ENCODE assay signal across 15 mouse cellular contexts in the genomic region with DNA sequence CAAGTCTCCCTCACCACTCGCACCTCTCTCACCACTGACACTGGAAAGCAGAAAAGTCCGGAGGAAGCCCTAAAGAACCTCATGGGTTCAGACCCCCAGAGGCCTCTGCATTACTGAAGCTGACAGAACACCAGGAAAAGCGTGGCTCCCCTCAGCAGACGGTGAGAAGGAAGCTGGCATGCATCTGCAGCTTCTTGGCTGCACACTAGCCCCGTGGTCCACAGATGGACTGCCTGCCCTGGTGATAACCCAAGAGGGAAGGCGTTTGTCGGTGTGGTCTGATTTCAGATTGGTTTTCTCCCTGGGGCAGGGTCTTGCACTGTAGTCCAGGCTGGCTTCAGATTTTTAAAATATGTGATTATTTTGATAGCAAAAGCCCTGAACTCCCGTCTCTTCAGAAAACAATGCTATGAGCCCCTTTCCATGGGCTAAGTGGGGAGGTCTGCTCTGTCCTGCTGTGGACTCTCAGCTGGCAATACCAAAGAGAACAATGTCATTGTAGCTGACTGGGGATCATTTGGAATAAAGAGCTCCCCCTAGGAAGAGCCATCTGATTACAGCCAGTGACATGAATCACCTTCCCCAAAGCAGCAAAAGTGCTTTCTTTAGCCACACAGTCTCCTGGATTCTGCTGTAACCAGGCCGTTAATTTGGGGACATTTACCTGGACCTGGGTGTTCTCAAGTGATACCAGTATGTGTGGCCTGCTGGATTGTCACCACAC. TPM values are rescaled to one million over a fixed set of nuclear protein-coding genes. Genes with fewer than 3 reads are reported as not detected.
A peak's percentile ranks its signal among the peaks of the same experiment; 100 is the strongest.
DNase-seq lines count a peak whose midpoint lies in the region; ATAC-seq and TF ChIP-seq lines count a peak whose summit lies in the region.
"Had no signal": no experiment of that assay in that cellular context is flagged by ENCODE, and none has a peak within 500 bp of the region (broad histone marks: within the 10 kb centered on the region; RNA-seq: fewer than 3 reads in every experiment).

No protein-coding gene starts in this region.

- H3K27me3 ChIP-seq in intestine, postnatal 0 days (replicated peaks; ENCODE audit: control insufficient read depth, insufficient read depth, low read length), result no peaks in the 10 kb centered on the region
- H3K27me3 ChIP-seq in intestine, embryonic 15.5 days (replicated peaks), result no peaks in the 10 kb centered on the region
- H3K27me3 ChIP-seq in neural tube, embryonic 12.5 days (replicated peaks), result no peaks in the 10 kb centered on the region
- H3K27me3 ChIP-seq in hindbrain, embryonic 13.5 days, result no peaks in the 10 kb centered on the region
- H3K27me3 ChIP-seq: CH12.LX; heart, embryonic 12.5 days; liver, embryonic 13.5 days; Patski had no signal

- DNase-seq in neural tube, embryonic 10.5 days (ENCODE audit: extremely low spot score, low spot score), result no peak
- no peak for DNase-seq in yolk sac, embryonic 10.5 days (ENCODE audit: low spot score)
- no peak for DNase-seq in gastrocnemius, postnatal 4 days (ENCODE audit: low spot score in 2 of 2)
- DNase-seq: kidney, postnatal 25 days; liver, embryonic 13.5 days had no signal

- 79% methylated on average over 9 of the region's 9 CpGs for WGBS in intestine, postnatal 0 days
- WGBS in intestine, embryonic 15.5 days, result 87% methylated on average over 9 of the region's 9 CpGs
- 67% methylated on average over 9 of the region's 9 CpGs for WGBS in neural tube, embryonic 12.5 days
- WGBS in hindbrain, embryonic 13.5 days, result 55% methylated on average over 9 of the region's 9 CpGs

- H3K27ac ChIP-seq in intestine, postnatal 0 days (ENCODE audit: low read depth, low read length), result no peak overlapping the region
- no peak overlapping the region for H3K27ac ChIP-seq in intestine, embryonic 15.5 days
- H3K27ac ChIP-seq in neural tube, embryonic 12.5 days, result 0 out of 2 replicates have a peak overlapping the region, but pooled peaks have one; percentile 16
- peak overlapping the region; percentile 60 for H3K27ac ChIP-seq in hindbrain, embryonic 13.5 days
- H3K27ac ChIP-seq: liver, embryonic 13.5 days; macrophage had no signal

- no peak overlapping the region for H3K4me2 ChIP-seq in intestine, postnatal 0 days (replicated peaks; ENCODE audit: low read depth)
- no peak overlapping the region for H3K4me2 ChIP-seq in intestine, embryonic 15.5 days (replicated peaks)
- no peak overlapping the region for H3K4me2 ChIP-seq in neural tube, embryonic 12.5 days (replicated peaks)
- no peak overlapping the region for H3K4me2 ChIP-seq in hindbrain, embryonic 13.5 days
- H3K4me2 ChIP-seq: heart, embryonic 12.5 days; liver, embryonic 13.5 days had no signal

- H3K9me3 ChIP-seq in intestine, postnatal 0 days (ENCODE audit: control insufficient read depth), result no peaks in the 10 kb centered on the region
- H3K9me3 ChIP-seq in intestine, embryonic 15.5 days, result no peaks in the 10 kb centered on the region
- H3K9me3 ChIP-seq in neural tube, embryonic 12.5 days, result no peaks in the 10 kb centered on the region
- no peaks in the 10 kb centered on the region for H3K9me3 ChIP-seq in hindbrain, embryonic 13.5 days
- H3K9me3 ChIP-seq: heart, embryonic 12.5 days; liver, embryonic 13.5 days had no signal

- no peak overlapping the region for H3K4me3 ChIP-seq in intestine, postnatal 0 days (ENCODE audit: low read depth, low read length)
- no peak overlapping the region for H3K4me3 ChIP-seq in intestine, embryonic 15.5 days (replicated peaks)
- no peak overlapping the region for H3K4me3 ChIP-seq in neural tube, embryonic 12.5 days
- H3K4me3 ChIP-seq in hindbrain, embryonic 13.5 days, result no peak overlapping the region
- H3K4me3 ChIP-seq: heart, embryonic 12.5 days; liver, embryonic 13.5 days; myocyte had no signal

- H3K4me1 ChIP-seq in intestine, postnatal 0 days (replicated peaks; ENCODE audit: control insufficient read depth, insufficient read depth, low read length), result no peaks in the 10 kb centered on the region
- H3K4me1 ChIP-seq in intestine, embryonic 15.5 days (replicated peaks), result peaks cover 3% of the 10 kb centered on the region
- peaks cover 22% of the 10 kb centered on the region for H3K4me1 ChIP-seq in neural tube, embryonic 12.5 days
- H3K4me1 ChIP-seq in hindbrain, embryonic 13.5 days (replicated peaks), result peaks cover 51% of the 10 kb centered on the region

- H3K9ac ChIP-seq in intestine, postnatal 0 days (ENCODE audit: low read depth, low read length), result no peak overlapping the region
- no peak overlapping the region for H3K9ac ChIP-seq in intestine, embryonic 15.5 days
- no peak overlapping the region for H3K9ac ChIP-seq in neural tube, embryonic 12.5 days
- H3K9ac ChIP-seq in hindbrain, embryonic 13.5 days, result 0 out of 2 replicates have a peak overlapping the region, but pooled peaks have one; percentile 30
- H3K9ac ChIP-seq: heart, embryonic 12.5 days; liver, embryonic 13.5 days had no signal

- H3K36me3 ChIP-seq in intestine, postnatal 0 days (ENCODE audit: control insufficient read depth, insufficient read depth), result peaks cover 14% of the 10 kb centered on the region; the same call in 1 of the 2 replicates
- H3K36me3 ChIP-seq in intestine, embryonic 15.5 days, result 0 out of 2 replicates have a peak, but pooled peaks cover 3% of the 10 kb centered on the region
- 0 out of 2 replicates have a peak, but pooled peaks cover 7% of the 10 kb centered on the region for H3K36me3 ChIP-seq in neural tube, embryonic 12.5 days
- H3K36me3 ChIP-seq in hindbrain, embryonic 13.5 days, result no peaks in the 10 kb centered on the region

- ATAC-seq in intestine, postnatal 0 days, result no peak
- ATAC-seq in intestine, embryonic 15.5 days, result no peak
- ATAC-seq in neural tube, embryonic 12.5 days (ENCODE audit: low FRiP score, low read depth), result no peak
- no peak for ATAC-seq in hindbrain, embryonic 13.5 days (ENCODE audit: low FRiP score)
- ATAC-seq: inflammation-experienced regulatory T-cells, adult 6 months; Patski had no signal

- TF ChIP-seq CTCF in intestine, postnatal 0 days (IDR thresholded peaks at IDR 0.05; ENCODE audit: low read depth), result peak; percentile 45

RNA-seq across cellular contexts. Expression of a gene that starts 39.2 kb away (rescaled TPM):
- polyA plus RNA-seq in intestine, postnatal 0 days (2015; fragmentation: Nextera tagmentation; extraction: Ambion mirVana), result 38.8 and 41.1 TPM in 2 replicates
- 40.8 and 44.2 TPM in 2 replicates for polyA plus RNA-seq in intestine, embryonic 15.5 days (2015; fragmentation: Nextera tagmentation; extraction: Ambion mirVana)
- polyA plus RNA-seq in neural tube, embryonic 12.5 days (2016; fragmentation: Nextera tagmentation; extraction: Ambion mirVana), result 55.9 and 61.5 TPM in 2 replicates
- polyA plus RNA-seq in hindbrain, embryonic 13.5 days (2015; fragmentation: Nextera tagmentation; extraction: Ambion mirVana), result 55.4 and 55.6 TPM in 2 replicates
- 10 to 100 TPM; 35.1 to 36.5 TPM for total RNA-seq in gastrocnemius, postnatal 4 days (2021)

Comparison
In these comparisons a context has a peak if more than half of its experiments do, and no peak if none do; other contexts are left out.
1. H3K27ac ChIP-seq: peak in neural tube, embryonic 12.5 days (single experiment) and hindbrain, embryonic 13.5 days (single experiment); none in intestine, postnatal 0 days (single experiment) and intestine, embryonic 15.5 days (single experiment).